Comparison of ENCODE assay signal across 20 mouse cellular contexts in genomic region chr13:34960996-34961770, GRCm38 (mm10). TPM values are rescaled to one million over a fixed set of nuclear protein-coding genes. Genes with fewer than 3 reads are reported as not detected.
"Had no signal": no experiment of that assay in that cellular context is flagged by ENCODE, and none has a peak within 500 bp of the region (broad histone marks: within the 10 kb centered on the region; RNA-seq: fewer than 3 reads in every experiment).

No protein-coding gene starts in this region.

- H3K4me3 ChIP-seq: hindbrain, embryonic 15.5 days; limb, embryonic 12.5 days; lung, embryonic 15.5 days; megakaryocyte, embryonic 14.5 days; neural tube, embryonic 13.5 days had no signal

- H3K27ac ChIP-seq: hindbrain, embryonic 15.5 days; limb, embryonic 12.5 days; lung, embryonic 15.5 days; macrophage; neural tube, embryonic 13.5 days had no signal

- H3K9ac ChIP-seq: hindbrain, embryonic 15.5 days; limb, embryonic 12.5 days; lung, embryonic 15.5 days; neural tube, embryonic 13.5 days had no signal

- ATAC-seq: inflammation-experienced regulatory T-cells, adult 6 months; intestine, postnatal 0 days; midbrain, embryonic 16.5 days had no signal

- H3K36me3 ChIP-seq: hindbrain, embryonic 15.5 days; limb, embryonic 12.5 days; lung, embryonic 15.5 days; neural tube, embryonic 13.5 days had no signal

- H3K4me2 ChIP-seq: hindbrain, embryonic 15.5 days; limb, embryonic 12.5 days; lung, embryonic 15.5 days; midbrain, embryonic 11.5 days; neural tube, embryonic 13.5 days had no signal

- H3K9me3 ChIP-seq: hindbrain, embryonic 15.5 days; limb, embryonic 12.5 days; lung, embryonic 15.5 days; neural tube, embryonic 13.5 days had no signal

- DNase-seq: layer of hippocampus, adult 9-11 months; layer of hippocampus, postnatal 36 days; liver; lung, postnatal 14 days; retina, postnatal 1 day; thymus, postnatal 14 days had no signal

RNA-seq across cellular contexts. Expression of gene Eci3, which starts 2.4 kb away (rescaled TPM):
- polyA plus RNA-seq: macrophage had no signal

RNA-seq across cellular contexts. Expression of gene 4933417A18Rik, which starts 37.0 kb away (rescaled TPM):
- total RNA-seq: layer of hippocampus, postnatal 36 days; left cerebral cortex, adult 8-10 months; left cerebral cortex, postnatal 25 days had no signal
- polyA plus RNA-seq: hindbrain, embryonic 15.5 days; inflammation-experienced regulatory T-cells, adult 6 months; intestine, postnatal 0 days; limb, embryonic 12.5 days; liver, embryonic 16.5 days; lung, embryonic 15.5 days; macrophage; midbrain, embryonic 11.5 days; midbrain, embryonic 16.5 days; neural tube, embryonic 13.5 days; stomach, embryonic 16.5 days had no signal

RNA-seq across cellular contexts. Expression of gene Fam217a, which starts 37.1 kb away (rescaled TPM):
- polyA plus RNA-seq: inflammation-experienced regulatory T-cells, adult 6 months; macrophage had no signal
